Mouse (Mus musculus): ENCODE measurements around the gene Pcnx. TPM values are rescaled to one million over a fixed set of nuclear protein-coding genes. Genes with fewer than 3 reads are reported as not detected.
A peak's percentile ranks its signal among the peaks of the same experiment; 100 is the strongest.

The Pcnx gene
- total RNA-seq, 2 experiments from 2014 or later = 68.0 to 70.0 TPM

DNA sequence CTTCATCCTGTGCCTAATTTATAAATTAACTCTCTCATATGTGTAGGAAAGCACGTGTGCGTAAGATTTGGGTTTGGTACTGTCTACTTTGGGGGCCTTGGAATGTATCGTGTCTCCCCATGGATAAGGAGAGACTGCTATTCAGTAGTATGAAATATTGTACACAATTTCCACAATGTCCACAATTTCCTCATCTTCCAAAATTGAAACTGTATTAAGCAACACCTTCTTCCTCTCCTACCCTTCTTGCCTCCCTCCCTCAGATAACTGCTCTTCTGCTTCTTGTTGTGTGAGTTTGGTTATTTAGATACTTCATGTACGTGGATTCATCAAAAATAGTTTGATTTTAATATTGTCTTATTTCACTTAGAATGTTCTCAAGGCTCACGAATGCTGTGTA, 29.1 kb downstream of the Pcnx start:
- DNase-seq = no peak
- intact Hi-C loops (cut with DNase I) = no loop called here

DNA sequence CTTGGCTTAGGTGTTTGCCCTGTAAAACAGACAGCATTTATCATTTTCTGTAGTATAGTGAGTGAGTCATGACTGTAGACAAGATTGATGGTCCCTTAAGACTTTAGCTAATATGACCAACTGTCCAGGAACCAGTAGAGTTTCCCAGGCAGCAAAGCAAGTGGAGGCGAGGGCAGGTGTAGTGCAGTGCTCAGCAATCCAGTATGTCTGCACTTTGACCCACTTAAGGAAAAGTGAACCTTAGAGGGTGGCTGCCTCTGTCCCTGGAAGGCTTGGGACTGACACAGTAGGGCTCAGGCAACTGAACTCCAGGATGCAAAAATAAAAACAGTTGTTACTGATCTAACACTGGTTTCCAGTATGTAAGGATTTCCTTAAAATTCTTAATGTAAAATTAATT, 32.1 kb downstream of the Pcnx start:
- intact Hi-C loops (cut with DNase I) = no loop called here
- DNase-seq = no peak

DNA sequence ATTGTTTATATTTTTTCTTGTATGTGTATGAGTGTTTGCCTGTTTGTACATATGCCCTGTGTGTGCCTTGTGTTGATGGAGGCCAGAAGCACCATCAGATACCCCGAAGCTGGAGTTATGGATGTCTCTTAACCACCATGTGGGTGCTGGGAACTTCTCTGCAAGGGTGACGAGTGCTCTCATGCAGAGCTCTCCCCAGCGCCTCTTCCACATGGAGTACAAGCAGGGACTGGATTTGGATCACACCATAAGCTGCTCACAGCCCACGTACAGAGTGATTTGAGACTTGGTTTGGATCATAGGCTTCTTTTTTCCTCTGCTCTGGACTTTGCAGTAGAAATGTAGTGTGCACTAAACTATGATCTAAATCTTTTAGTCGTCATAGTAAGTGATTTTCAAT, 34.5 kb downstream of the Pcnx start:
- intact Hi-C loops (cut with DNase I) = no loop called here
- no peak for DNase-seq

DNA sequence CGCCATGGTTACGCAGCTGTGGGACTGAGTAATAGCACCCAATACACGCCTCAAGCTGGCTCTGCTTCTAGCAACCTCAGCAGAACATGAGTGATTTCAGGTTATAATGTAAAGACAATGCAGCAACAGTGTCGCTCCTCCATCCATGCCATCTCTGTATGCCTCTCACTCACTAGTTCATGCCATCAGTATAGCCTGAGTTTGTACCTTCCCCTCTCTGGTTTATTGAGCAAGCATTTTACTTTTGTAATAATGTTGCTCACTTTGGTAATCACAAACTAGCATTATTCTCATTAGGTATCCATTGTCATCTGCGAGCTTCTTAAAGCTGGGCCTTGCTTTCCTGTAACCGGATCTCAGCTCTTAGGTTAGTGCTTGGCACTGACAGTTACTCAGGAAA, 36.2 kb downstream of the Pcnx start:
- intact Hi-C loops (cut with DNase I) = no loop called here
- DNase-seq = no peak

DNA sequence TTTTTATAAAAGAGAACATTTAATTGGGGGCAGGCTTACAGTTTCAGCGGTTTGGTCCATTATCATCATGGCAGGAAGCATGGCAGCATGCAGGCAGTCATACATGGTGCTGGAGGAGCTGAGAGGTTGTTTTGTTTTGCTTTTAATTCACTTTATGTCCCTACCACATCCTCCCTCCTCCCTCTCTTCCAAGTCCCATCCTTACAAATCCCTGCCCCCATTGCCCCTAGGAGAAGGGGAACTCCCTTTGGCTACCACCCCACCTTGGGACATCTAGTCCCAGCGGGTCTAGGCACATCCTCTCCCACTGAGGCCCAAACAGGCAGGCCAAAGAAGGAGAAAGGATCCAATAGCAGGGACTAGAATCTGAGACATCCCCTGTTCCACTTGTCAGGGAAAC, 44.6 kb downstream of the Pcnx start:
- no peak for DNase-seq
- intact Hi-C loops (cut with DNase I) = no loop called here

DNA sequence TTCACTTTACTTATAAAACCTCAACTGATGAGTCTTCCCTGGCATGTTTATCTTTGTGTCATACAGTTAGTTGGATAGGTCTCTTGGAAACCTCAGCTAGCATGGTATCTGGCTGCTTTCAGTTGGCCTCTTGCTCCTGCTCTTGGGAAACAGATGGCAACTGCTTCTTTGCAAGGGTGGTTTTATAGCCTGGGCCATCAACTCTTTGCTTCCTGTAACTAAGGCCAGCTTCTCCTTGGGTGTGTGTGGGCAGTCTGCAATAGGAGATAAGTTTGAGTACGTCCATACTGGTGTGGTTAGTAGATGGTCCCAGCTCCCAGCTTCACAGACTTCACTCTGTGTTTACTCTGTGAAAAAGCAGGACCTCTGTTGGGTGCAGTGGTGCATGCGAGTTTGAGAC, 46.0 kb downstream of the Pcnx start:
- intact Hi-C loops (cut with DNase I) = no loop called here

DNA sequence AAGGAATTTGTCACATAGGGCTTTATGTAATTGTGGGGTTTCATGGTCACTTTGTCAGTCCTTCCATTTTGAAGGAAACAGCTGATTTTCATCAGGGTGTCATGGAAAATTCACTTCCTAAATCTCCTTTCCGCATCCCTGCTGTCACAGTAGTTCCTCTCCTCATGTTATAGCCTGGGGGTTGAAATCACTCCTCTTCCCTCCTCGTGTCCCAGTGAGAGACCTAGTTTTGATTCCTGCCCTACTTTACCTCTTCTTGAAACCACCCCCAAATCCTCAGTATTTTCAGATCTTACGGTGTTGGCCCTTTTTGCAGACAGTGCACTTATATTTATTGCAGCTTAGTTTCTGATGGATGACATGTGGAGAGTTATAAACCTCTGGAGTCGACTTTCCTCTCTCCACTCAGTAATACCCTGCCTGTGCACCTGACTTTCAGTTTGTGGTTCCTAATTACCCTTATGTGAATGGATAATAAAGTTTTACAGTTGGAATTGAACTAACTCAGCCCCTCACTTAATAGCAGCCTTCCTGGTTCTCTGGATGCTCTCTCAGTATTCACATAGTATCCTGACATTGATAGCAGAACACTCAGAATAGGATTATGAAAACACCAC, 48.0 kb downstream of the Pcnx start:
- intact Hi-C loops (cut with DNase I) = no loop called here

More for the DNA sequence above, 46.0 kb downstream of the Pcnx start:
- no peak for DNase-seq

DNA sequence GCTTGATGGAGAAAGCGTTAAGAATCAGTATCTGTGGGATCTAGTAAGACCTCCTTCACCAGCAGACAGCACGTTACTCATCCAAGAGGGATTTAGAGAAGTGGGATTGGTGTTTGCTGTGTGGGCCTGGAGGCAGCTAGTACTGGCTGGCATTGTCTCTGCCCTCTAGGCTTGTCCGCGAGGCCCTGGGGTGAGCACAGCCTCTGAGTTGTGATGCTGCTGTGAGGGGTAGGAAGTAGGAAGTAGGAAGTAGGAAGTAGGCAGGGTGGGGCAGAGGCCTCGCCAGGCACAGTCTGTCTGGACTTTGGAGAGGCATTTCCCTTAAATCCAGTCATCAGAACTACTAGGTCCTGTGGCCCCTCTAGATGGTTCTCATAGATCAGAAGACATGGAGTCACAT, 50.6 kb downstream of the Pcnx start:
- intact Hi-C loops (cut with DNase I) = no loop called here
- no peak for DNase-seq

More for the DNA sequence above, 48.0 kb downstream of the Pcnx start:
- DNase-seq = no peak

DNA sequence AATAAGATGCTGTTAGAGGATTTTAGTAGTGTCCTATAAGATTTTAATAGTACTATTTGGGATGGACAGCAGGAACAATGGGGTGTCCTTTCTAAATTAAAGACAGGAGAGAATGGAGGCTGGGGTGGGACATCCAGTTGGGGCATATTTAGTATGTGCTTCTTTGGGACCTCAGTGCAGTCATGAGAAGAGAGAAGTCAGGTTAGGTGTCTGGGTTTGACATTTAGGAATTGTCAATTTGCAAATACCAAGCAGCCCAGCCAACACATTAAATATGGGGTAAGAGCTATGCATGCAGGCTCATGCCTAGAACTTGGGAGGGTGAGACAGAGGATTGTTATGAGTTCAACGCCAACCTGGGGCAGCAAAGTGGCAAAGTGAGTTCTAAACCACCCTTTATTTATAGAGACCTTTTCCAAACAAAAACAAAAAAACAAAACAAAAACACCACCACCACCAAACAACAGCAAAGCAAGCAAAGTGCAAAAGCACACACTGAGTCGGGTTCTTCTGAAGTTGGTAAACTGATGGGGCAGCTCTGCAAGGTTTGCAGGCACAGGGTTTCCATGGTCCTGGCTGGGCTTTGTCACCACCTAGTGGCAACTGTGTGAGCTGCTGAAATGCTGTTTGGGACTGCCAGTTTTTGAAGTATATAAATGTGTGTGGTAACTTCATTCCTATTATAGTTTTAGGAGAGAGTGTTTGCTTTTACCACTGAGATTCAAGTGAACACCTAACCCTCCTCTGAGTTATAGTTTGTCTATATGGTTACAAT, 55.5 kb downstream of the Pcnx start:
- intact Hi-C loops (cut with DNase I) = loop anchor here (1.0 to 5.0 kb wide), 2 partner anchors 119 to 298 kb away; no protein-coding TSS in a partner anchor
- peak; percentile 78 to 85 for DNase-seq

DNA sequence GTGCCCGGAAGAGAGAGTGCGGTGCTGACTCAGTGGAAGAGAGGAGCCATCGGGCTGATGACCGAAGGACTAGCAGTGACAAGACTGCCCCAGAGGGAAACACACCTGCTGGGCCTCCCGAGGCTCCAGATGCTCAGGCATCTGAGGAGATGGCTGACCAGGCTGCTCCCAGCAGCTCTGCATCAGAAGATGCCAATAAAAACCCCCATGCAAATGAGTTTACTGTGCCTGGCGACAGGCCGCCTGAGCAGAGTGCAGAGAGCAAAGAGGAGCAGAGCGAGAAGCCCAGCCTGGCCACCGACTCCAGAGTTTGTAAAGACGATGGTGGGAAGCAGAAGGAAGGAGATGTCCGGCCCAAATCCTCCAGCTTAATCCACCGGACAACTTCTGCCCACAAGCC, 58.5 kb downstream of the Pcnx start:
- intact Hi-C loops (cut with DNase I) = loop anchor here (5.0 kb wide), 1 partner anchor 301 kb away; no protein-coding TSS in a partner anchor
- DNase-seq = no peak

DNA sequence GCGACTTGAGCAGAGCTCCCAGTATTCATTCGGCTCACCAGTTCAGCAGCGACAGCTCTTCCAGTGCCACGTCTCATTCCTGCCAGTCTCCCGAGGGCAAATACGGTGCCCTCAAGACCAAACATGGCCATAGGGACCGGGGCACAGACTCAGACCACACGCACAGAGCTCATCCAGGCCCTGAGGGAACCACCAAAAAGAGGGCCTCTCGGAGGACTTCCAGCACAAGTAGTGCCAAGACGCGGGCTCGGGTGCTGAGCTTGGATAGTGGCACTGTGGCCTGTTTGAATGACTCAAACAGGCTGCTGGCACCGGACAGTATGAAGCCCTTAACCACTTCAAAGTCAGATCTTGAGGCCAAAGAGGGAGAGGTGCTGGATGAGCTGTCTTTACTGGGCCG, 59.1 kb downstream of the Pcnx start:
- no peak for DNase-seq
- intact Hi-C loops (cut with DNase I) = loop anchor here (5.0 kb wide), 1 partner anchor 302 kb away; no protein-coding TSS in a partner anchor

DNA sequence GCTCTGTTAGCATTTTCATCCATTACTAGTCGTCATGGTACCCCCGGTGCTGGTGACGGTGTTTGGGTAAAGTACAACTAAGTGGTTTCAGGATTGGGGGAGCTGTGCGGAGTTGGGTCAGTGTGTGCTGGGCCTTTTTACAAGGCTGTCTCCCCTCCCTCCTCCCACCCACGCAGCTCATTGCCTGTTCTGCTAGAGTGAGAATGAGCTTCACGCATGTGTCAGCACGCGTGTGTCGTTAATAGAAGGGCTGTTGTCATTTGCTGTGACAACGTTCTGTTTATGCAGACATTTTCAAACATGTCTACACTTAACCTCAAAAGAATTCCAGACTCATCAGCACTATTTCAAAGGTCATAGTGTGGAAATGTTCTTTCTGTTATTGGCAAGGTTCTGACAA, 60.2 kb downstream of the Pcnx start:
- DNase-seq = no peak
- intact Hi-C loops (cut with DNase I) = no loop called here

DNA sequence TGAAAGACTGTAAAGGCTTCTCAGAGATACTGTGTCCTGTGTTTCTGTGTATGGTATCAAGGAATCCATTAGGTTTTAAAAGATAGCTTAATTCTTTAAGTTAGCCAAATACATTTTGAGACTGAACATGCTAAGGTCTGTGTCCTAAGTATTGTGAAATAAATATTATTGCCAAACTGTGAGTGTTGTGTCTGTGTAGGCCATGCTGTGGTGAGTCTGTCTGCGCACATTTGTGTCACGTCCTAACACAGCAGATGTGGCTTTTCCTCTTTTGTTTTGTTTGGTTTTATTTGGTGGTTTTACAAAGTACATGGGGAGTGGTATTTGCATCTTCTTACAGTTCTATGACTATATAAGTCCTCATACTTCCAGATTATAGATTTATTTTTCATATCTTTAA, 60.8 kb downstream of the Pcnx start:
- DNase-seq = no peak
- intact Hi-C loops (cut with DNase I) = no loop called here

DNA sequence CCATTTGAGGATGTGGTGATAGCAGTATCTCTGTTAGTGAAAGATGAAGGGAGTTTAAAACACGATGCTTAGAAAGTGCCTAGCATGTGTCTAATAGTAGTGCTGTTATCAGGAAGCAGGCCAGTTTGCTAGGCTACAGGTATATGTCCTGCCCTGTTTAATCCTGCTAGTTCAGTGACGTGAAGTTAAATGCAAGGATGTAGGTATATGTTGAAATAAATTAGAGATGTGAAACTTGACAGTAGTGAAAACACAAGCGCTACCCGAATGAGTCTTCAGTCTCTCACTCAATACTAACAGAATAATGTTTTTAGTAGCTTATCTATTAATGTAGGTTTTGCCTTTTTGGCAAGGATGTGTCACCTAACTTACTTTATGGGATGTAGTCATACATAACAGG, 62.0 kb downstream of the Pcnx start:
- no peak for DNase-seq
- intact Hi-C loops (cut with DNase I) = no loop called here

DNA sequence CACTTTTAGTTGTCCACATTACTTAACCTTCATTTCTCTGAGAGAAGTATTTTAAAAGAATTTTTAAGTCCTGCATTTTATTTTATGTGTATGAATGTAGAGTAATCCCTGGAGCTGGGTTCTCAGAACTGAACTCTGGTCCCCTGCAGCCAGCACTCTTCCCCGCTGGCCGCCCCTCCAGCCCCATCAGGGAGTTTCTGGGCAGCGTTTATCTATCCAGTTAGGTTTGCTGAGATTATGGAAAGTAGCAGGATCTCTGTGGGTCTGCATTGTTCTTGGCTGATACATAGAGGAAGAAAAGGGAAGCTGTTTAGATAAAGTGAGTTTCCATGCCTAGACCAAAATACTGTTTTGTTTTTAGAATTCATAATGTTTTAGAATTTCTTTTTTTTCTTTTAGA, 63.0 kb downstream of the Pcnx start:
- DNase-seq = no peak
- intact Hi-C loops (cut with DNase I) = no loop called here

DNA sequence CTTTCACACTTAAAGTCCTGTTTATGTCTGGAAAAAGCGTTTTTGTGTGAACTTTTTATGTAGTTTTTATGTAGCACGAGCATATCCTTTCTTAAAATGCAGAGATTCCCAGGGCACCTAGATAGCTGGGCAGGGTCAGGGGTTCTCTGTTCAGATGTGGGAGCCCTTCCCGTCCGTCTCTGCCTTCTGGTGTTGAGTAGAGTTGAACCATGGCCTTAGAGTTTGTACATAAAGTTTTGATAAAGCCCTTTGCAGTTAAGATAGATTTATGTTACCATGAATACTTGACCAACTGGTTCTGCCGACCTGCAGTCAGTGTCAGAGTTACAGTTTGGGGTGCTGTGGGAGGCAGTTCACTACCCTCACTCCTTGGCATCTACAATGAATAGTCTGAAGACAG, 67.3 kb downstream of the Pcnx start:
- no peak for DNase-seq
- intact Hi-C loops (cut with DNase I) = no loop called here

DNA sequence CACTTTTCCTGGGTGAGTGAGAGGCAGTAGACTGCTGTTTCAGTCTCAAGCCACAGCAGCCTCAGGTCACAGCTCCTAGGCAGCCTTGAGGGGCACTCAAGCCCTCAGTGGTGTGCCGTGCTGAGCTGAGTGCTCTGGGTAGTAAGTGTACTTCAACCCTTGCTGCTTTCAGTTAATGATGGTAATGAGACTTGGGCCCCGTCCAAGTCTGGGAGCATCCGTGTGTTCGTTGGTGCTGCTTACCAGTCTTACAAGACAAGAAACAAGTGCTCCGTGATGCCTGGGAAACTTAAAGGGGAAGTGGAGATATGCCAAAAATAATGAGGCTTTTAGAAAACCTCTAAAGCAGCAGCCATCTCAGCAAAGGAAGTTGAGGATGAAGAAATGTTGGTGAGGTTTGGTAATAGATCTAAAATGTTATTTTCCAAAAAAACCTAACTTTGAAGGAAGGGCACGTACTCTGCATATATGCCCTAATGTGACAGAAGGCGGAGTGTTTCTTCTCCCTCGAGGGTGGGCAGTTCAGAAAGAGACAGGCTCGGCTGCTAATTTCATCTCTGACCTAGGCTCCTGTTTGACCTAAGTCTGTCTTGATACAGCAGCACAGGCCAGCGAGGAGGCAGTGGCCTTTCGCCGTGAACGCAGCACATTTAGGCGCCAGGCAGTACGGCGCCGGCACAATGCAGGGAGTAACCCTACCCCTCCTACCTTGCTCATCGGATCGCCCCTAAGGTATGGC, 68.0 kb downstream of the Pcnx start:
- DNase-seq = no peak
- intact Hi-C loops (cut with DNase I) = no loop called here

DNA sequence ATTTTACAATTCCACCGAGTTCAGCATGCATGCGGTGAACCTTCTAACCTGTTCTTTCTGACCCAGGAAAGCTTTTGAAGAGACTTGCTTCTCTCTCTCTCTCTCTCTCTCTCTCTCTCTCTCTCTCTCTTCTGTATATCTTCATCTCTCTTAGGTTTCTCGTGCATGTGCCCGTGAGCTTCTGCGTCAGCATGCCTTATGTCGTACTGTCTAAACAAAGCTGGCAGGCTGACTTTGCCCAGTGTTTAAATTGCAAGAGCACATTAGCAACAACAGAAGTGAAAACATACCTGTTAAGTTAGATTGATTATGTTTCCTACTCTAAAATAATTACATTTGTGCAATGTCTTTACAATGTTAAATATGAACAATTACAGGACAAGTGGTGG, 68.6 kb downstream of the Pcnx start:
- intact Hi-C loops (cut with DNase I) = no loop called here
- DNase-seq = no peak

DNA sequence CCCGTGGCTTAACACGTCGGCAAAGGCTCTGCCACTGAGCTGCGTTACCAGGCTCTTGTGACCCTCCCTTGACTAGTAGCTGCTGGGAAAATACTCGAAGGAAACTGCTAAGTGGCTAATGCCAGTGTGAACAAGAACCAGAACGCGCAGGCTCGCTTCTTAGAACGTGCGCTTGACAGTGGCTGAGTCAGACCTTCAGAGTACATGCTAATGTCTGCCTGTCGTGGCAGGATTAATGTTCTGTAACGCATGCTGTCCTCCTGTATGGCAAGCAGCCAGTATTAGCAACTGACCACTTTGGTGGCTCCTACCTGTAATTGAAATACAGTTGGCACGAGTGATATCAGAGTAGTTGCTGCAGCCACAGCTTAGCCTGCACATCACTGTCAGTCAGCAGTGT, 72.2 kb downstream of the Pcnx start:
- intact Hi-C loops (cut with DNase I) = no loop called here
- no peak for DNase-seq

DNA sequence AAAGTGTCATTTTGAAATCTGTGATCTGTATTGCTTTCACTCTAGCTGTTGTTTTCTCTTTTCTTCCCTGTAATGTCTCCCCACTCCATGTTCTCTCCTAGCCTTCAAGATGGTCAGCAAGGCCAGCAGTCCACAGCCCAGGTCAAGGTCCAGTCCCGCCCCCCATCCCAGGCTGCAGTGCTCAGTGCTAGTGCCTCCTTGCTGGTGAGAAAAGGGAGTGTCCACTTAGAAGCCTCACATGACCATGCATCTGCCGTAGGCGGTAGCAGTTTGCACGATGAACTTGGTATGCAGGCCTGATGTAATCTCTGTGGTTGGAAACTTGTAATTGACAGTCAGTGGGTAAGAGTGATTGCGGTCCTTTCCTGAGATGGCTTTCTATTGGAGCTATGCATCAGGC, 73.6 kb downstream of the Pcnx start:
- intact Hi-C loops (cut with DNase I) = no loop called here
- no peak for DNase-seq

DNA sequence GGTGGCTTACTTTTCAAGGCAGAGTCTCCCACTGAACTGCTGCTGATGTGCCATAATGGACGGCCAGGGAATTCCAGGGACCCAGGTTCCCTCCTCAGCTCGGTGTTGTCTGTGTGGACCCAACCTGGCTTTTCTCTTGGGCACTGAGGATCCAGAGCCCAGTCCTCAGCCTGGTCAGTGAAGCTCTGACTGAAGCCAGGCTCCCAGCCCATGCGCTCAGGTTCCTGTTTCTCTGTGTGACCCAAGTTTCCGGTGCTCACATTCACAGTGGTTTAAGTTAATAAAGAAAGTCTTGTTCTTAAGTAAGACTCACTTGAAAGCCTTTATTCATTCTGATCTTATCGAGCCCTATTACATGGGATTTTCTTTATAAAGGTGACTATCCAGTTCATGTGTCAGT, 74.7 kb downstream of the Pcnx start:
- DNase-seq = no peak
- intact Hi-C loops (cut with DNase I) = no loop called here

DNA sequence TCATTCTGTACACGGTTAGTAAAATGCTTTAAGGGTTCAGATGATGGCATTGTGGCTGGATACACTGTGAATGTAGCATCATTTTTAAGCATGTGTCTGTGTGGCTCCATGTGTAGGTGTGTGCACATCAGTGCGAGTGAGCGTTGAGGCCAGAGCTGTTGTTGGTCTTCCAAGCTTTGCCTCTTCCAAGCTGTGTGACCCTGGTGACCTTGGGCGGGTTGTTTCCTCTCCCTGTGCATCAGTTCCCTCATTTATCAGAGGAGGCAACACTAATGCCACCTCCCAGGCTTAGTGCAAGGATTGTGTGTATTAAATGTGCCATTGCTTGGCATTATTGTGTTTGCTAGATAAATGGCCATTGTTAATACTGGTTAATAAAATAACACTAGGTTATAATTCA, 76.2 kb downstream of the Pcnx start:
- intact Hi-C loops (cut with DNase I) = no loop called here
- no peak for DNase-seq

All from heart, postnatal 14 days (tissue).